Mouse (Mus musculus) lung, postnatal 0 days (tissue): ENCODE results near the gene Prkg1. TPM values are rescaled to one million over a fixed set of nuclear protein-coding genes. Genes with fewer than 3 reads are reported as not detected.

Experiments
- ATAC-seq: fragments of 200-750 bp; cut with Nextera tagmentation; 2 replicates; pipeline ENCODE4 v1.8.0; 2017; ENCODE audit warnings: moderate library complexity
- DNase-seq: peaks from one replicate; pipeline ENCODE4 v3.0.0-alpha.2; 2016; ENCODE audit warnings: low spot score
- H3K27ac ChIP-seq: fragments of 300-500 bp; sonication (generic); 2 replicates; pipeline ENCODE4 v1.5.1; 2014; ENCODE audit warnings: antibody characterized with exemption, mild to moderate bottlenecking, low read length, mixed read lengths
- H3K27me3 ChIP-seq: fragments of 300-500 bp; sonication (generic); replicated peaks from 2 replicates; pipeline ENCODE4 v1.6.1; 2014; ENCODE audit warnings: low read length, mixed read lengths; ENCODE audit not compliant: insufficient read depth
- H3K36me3 ChIP-seq: fragments of 300-500 bp; sonication (generic); 2 replicates; pipeline ENCODE4 v1.6.1; 2014; ENCODE audit warnings: low read length, mixed read lengths; ENCODE audit not compliant: insufficient read depth
- H3K4me1 ChIP-seq: fragments of 300-500 bp; sonication (generic); 2 replicates; pipeline ENCODE4 v1.6.1; 2014; ENCODE audit warnings: antibody characterized with exemption, low read depth, low read length, mixed read lengths; ENCODE audit not compliant: insufficient read depth
- H3K4me2 ChIP-seq: fragments of 300-500 bp; sonication (generic); replicated peaks from 2 replicates; pipeline ENCODE4 v1.6.1; 2014; ENCODE audit warnings: low read depth, mild to moderate bottlenecking, low read length, moderate library complexity, mixed read lengths
- H3K4me3 ChIP-seq: fragments of 300-500 bp; sonication (generic); 2 replicates; pipeline ENCODE4 v1.5.1; 2014; ENCODE audit warnings: low read depth, low read length
- H3K9ac ChIP-seq: fragments of 300-500 bp; sonication (generic); replicated peaks from 2 replicates; pipeline ENCODE4 v1.6.1; 2014; ENCODE audit warnings: low read depth, mild to moderate bottlenecking
- H3K9me3 ChIP-seq: fragments of 300-500 bp; sonication (generic); 2 replicates; pipeline ENCODE4 v1.6.1; 2016; ENCODE audit warnings: low read length, mixed read lengths
- CTCF ChIP-seq: IDR thresholded peaks from 2 replicates; pipeline ENCODE4 v1.5.1; 2016; ENCODE audit warnings: antibody characterized with exemption, mild to moderate bottlenecking
- EP300 ChIP-seq: IDR thresholded peaks from 2 replicates; pipeline ENCODE4 v1.6.1; 2016; ENCODE audit warnings: antibody characterized with exemption, mild to moderate bottlenecking, control low read depth
- WGBS: fragments of 180-500 bp; shearing (Covaris S2); extraction: QIAGEN DNeasy Blood & Tissue Kit; methylation state at CpG from one replicate; pipeline ENCODE4 v1.1.7; 2014; 5-methylcytosine and 5-hydroxymethylcytosine counted together
- polyA plus RNA-seq: library from polyadenylated mRNA; unstranded; fragments of >200 nt; fragmentation: Nextera tagmentation; extraction: Ambion mirVana; gene quantifications from 2 replicates; pipeline ENCODE4 v1.2.1, GENCODE M21; 2015

Prkg1 gene
- polyA plus RNA-seq, 1 experiment from 2014 or later: 4.8 TPM

DNA sequence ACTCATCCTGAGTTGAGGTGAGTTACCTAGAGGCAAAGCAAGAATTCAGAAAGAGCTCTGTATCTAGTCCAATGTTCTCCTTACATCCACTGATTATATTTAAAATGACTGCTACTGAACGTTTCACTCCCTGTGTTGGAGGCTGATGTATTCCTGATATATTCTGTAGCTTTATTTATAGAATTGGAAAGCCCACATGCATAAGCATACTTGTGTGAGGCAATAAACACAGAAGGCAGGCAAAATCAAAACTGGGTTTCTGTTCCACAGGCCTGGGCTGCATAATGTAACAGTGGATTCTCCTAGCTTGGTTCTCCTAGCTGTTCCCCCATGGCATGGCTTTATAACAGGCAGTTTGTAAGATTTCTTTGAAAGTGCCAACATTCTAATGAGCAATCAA, 368.7 kb downstream of the Prkg1 start:
- 66% methylated on average over 1 of the region's 1 CpGs for WGBS
- no peak overlapping the region for H3K4me3 ChIP-seq
- no peaks in the 10 kb centered on the region for H3K4me1 ChIP-seq
- no peaks in the 10 kb centered on the region for H3K36me3 ChIP-seq
- H3K4me2 ChIP-seq: no peak overlapping the region
- no peaks in the 10 kb centered on the region for H3K9me3 ChIP-seq
- TF ChIP-seq CTCF (no peak), EP300 (no peak)
- H3K27me3 ChIP-seq: no peaks in the 10 kb centered on the region
- ATAC-seq: no peak
- H3K27ac ChIP-seq: no peak overlapping the region
- H3K9ac ChIP-seq: no peak overlapping the region
- no peak for DNase-seq

DNA sequence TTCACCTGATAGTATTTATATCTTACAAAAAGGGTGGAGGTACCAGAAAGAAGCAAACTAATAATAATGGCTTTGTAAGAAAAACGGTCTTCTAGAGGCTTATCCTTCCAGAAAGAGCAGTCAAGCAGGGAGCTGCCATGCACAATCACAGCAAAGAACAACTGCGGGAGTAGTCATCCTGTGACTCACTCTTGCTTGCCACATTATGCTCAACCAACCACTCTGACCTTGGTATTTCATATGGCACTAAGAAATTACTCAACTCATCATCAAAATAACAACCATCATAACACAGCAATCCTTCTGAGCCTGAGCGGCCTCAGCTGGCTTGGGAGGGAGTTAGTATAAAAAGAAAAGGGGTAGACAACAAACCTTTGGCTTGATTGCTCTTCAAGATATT, 379.5 kb downstream of the Prkg1 start:
- Histone ChIP-seq H3K4me2 (no peak overlapping the region), H3K9ac (no peak overlapping the region), H3K4me1 (no peaks in the 10 kb centered on the region), H3K27me3 (no peaks in the 10 kb centered on the region), H3K27ac (no peak overlapping the region), H3K36me3 (no peaks in the 10 kb centered on the region), H3K9me3 (no peaks in the 10 kb centered on the region), H3K4me3 (no peak overlapping the region)
- ATAC-seq (no peak), DNase-seq (no peak)
- TF ChIP-seq EP300: no peak
- no peak for TF ChIP-seq CTCF
- 87% methylated on average over 3 of the region's 3 CpGs for WGBS

DNA sequence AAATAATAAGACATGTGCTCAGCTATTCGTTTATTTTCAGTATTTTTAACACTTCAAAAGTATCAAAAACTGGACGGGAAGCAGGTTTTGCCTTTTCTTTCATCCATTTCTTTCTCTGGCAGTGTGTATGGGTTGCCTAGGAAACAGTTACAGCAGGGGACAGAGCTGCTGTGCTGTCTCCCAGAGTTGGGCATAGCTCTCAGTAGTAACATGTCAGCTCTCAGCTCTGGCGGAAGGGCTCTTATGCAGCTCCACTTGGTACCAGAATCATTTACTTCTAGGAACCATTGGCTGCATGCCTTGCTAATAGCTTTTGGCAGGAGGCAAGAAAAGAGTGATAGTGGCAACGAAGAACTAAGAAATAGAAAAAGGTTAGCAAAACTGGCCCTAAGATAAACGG, 381.0 kb downstream of the Prkg1 start:
- WGBS: 40% methylated on average over 5 of the region's 5 CpGs
- no peaks in the 10 kb centered on the region for H3K9me3 ChIP-seq
- no peaks in the 10 kb centered on the region for H3K4me1 ChIP-seq
- no peaks in the 10 kb centered on the region for H3K27me3 ChIP-seq
- TF ChIP-seq CTCF: no peak
- TF ChIP-seq EP300: no peak
- no peak overlapping the region for H3K4me3 ChIP-seq
- H3K4me2 ChIP-seq: no peak overlapping the region
- ATAC-seq: no peak; the same call in 1 of the 2 replicates
- peak; percentile 32 for DNase-seq
- H3K36me3 ChIP-seq: no peaks in the 10 kb centered on the region
- H3K27ac ChIP-seq: no peak overlapping the region
- H3K9ac ChIP-seq: no peak overlapping the region

DNA sequence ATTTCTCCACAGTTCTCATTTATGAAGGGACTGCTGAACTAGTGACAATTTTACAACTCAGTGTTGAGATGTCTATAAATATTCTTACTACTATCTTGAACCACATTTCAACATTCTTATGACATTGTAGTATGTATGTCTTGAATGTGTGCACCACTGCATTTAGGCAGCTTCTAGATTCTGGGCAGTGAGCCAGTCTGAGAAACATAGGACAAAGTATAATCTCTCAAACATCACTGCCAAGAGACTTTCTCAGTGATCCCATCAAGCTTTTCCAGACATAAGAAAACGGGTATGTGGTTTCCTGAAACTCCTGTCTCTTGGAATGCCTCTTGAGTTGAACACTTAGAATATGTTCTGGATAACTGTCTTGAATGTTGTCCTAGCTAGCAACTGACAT, 394.7 kb downstream of the Prkg1 start:
- DNase-seq (peak; percentile 25), ATAC-seq (no peak)

DNA sequence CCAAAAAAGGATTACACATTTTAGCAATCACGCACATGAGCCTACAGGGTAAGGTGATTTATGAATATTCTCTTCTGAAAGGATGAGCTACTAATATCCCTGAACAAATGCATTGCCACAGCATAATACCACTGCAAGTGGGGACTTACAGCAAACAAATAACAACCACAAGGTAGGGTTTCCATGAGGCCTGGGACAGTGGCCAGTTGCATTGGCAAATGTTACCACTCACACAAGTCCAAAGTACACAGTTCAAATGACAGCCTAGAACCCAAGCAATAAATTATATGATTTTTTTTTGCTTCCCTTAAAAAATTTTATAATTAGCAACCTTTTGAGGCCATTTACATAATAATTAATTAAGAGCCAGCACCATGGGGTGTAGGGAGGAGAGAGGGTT, 395.7 kb downstream of the Prkg1 start:
- H3K27me3 ChIP-seq: no peaks in the 10 kb centered on the region
- H3K4me3 ChIP-seq: no peak overlapping the region
- no peak overlapping the region for H3K4me2 ChIP-seq
- no peak overlapping the region for H3K27ac ChIP-seq
- ATAC-seq: no peak
- no peak overlapping the region for H3K9ac ChIP-seq
- H3K9me3 ChIP-seq: no peaks in the 10 kb centered on the region
- DNase-seq: no peak
- H3K36me3 ChIP-seq: no peaks in the 10 kb centered on the region
- TF ChIP-seq EP300 (no peak), CTCF (no peak)
- WGBS: 73% methylated on average over 1 of the region's 1 CpGs
- H3K4me1 ChIP-seq: no peaks in the 10 kb centered on the region

More for the DNA sequence above, 394.7 kb downstream of the Prkg1 start:
- Histone ChIP-seq H3K4me3 (no peak overlapping the region), H3K4me1 (no peaks in the 10 kb centered on the region), H3K4me2 (no peak overlapping the region), H3K27me3 (no peaks in the 10 kb centered on the region), H3K9ac (no peak overlapping the region), H3K36me3 (no peaks in the 10 kb centered on the region), H3K27ac (no peak overlapping the region), H3K9me3 (no peaks in the 10 kb centered on the region)
- 8% methylated on average over 1 of the region's 1 CpGs for WGBS
- TF ChIP-seq CTCF: no peak

DNA sequence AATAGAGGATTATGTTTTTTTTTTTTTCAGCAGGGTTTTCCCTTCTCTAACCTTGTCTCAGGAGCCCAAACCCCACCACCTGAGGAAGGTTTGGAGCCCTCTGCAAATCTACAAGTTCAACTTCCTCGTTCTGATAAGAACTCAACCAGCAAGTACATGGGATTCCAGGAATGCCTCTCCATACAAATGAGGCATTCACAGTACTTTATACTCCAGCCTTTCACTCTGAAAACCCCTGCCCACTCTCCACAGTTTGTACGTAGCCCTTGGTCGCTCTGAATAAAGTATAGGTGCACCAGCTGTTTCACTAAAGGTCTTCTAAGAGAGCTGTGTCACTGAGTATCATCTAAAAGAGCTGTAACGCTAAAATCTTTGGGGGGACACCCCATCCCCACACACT, 402.8 kb downstream of the Prkg1 start:
- no peak for TF ChIP-seq EP300
- no peak for TF ChIP-seq CTCF
- 49% methylated on average over 4 of the region's 4 CpGs for WGBS
- ATAC-seq (no peak), DNase-seq (no peak)
- no peaks in the 10 kb centered on the region for H3K36me3 ChIP-seq
- peaks cover 8% of the 10 kb centered on the region; the same call in 1 of the 2 replicates for H3K4me1 ChIP-seq
- H3K27ac ChIP-seq: no peak overlapping the region
- no peak overlapping the region for H3K9ac ChIP-seq
- H3K27me3 ChIP-seq: no peaks in the 10 kb centered on the region
- no peak overlapping the region for H3K4me2 ChIP-seq
- H3K9me3 ChIP-seq: no peaks in the 10 kb centered on the region
- H3K4me3 ChIP-seq: no peak overlapping the region

DNA sequence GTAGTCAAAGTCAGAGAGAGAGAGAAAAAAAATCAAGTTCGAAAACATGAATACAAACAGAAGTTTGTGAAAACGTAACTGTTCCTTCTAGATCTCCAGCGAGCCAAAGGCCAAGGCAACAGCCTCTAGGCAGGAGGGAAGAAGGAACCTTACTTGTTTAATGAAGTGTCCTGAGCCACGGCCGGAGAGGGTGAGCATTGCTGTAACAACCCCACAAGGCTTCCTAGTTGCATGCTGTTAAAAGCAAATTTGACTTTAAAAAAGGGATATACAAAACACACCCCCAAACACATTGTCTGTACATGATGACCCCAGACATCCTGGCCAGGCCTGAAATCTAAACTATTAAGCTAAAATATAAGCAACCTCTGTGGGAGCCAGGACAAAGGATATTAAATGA, 403.3 kb downstream of the Prkg1 start:
- 30% methylated on average over 5 of the region's 5 CpGs for WGBS
- peak; percentile 23 for DNase-seq
- H3K36me3 ChIP-seq: no peaks in the 10 kb centered on the region
- no peak overlapping the region for H3K27ac ChIP-seq
- no peak overlapping the region for H3K9ac ChIP-seq
- H3K27me3 ChIP-seq: no peaks in the 10 kb centered on the region
- peaks cover 8% of the 10 kb centered on the region; the same call in 1 of the 2 replicates for H3K4me1 ChIP-seq
- no peak for TF ChIP-seq CTCF
- TF ChIP-seq EP300: peak; percentile 31; the same call in 1 of the 2 replicates
- no peaks in the 10 kb centered on the region for H3K9me3 ChIP-seq
- H3K4me2 ChIP-seq: no peak overlapping the region
- ATAC-seq: peak; percentile 59
- no peak overlapping the region for H3K4me3 ChIP-seq
